Mouse (Mus musculus): Measurements from ENCODE around the gene Mrps27.
A peak's percentile ranks its signal among the peaks of the same experiment; 100 is the strongest.

Mrps27 gene

DNA sequence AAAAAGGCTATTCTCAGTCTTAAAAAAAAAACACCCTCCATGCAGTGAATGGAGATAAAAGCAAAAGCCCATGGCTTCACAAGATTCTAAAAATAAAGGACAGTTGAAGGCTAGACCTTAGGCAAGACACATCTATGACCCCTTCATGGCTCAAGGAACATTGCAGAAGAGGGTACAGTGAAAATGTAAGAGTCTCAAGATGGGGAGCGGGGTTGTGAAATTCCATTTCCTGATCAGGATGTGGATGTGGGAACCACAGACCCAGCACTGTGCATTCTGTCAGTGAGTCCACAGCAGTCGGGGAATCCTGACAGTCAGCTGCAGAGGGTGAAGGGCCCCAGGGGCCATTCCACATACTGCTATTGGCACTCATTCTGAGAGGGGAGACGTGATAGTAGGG lies 48.5 kb downstream of the Mrps27 start:
- no peak for DNase-seq

DNA sequence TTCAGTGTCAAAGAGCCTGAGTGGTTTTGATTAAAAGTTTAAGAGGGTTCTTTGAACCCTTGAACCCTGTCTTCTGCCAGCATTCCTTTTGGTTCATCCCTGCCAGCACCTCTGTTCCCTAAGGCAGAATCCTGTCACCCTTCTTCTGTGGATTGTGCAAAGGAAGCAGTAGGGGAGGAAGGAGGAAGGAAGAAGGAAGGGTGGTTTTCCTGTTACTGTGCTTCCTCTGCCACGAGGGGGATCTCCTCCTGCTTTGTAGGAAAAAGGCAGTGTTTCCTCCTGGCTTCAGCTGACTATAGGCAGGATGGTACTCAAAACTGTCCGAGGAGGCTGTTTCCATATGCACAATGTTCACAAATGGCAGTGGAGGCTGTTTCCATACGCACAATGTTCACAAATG lies 50.1 kb downstream of the Mrps27 start:
- DNase-seq, result no peak

DNA sequence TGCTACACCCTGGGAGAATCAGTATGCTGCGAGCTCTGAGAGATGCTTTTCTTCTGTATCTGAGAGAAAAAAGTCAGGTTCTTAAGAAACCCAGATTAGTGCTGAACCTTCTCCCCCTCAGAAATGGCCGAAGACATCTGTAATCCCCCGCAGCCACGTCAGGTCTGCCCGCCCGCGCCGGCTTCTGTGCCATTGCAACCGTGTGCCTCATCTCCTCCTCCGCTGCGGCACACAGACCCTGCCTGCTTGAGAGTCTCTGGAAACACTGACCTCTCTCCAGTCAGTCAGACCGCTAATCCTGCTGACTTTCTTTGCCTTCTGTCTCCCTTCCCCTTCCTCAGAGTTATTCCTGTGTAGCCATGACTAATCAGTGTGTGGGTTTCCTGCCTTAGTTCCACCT lies 50.9 kb downstream of the Mrps27 start:
- no peak for DNase-seq

DNA sequence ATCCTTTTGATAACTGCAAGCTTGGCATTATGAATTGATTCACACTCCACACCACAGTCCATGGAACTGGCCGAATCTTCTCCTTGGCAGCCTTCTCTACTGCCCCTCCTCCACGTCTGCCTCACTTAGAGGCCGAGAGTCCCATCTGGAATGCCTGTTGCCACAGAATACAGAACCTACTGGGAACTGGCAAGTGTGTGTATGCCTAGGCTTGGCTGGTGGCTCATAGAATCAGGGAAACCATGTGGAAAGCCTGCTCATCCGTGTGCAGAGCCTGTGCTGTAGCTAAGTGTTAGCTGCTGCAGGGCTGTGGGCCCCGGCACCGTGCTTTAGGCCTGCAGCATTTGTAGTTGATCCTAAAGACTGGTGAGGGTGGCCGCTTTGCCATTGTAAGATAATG lies 52.6 kb downstream of the Mrps27 start:
- no peak for DNase-seq

DNA sequence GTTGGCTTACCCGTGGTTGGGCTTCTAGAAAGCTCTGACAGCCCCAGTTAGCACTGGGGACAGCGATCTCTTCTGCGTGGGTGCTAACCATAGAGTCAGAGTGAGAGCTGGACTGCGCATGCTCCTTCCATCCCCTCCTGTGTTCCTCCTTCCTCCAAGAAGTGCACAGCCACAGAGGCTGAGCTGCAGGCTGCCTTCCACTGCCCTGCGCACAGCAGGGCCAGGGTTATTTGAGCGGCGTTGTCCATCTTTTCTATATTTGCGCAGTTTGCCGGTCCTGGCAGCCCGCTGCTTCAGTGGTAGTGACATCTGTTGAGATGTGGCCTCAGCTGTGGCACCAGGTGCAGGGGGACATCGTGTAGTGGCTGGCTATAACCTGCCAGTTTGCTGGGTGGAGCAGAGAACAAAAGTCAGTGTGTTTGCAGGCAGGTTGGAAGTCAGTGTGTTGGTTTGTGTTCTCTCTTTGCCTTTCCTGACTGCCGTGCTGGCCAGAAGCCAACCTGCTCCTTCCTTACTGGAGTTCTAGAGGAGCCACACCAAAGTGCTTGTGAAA lies 53.6 kb downstream of the Mrps27 start:
- DNase-seq, result no peak

DNA sequence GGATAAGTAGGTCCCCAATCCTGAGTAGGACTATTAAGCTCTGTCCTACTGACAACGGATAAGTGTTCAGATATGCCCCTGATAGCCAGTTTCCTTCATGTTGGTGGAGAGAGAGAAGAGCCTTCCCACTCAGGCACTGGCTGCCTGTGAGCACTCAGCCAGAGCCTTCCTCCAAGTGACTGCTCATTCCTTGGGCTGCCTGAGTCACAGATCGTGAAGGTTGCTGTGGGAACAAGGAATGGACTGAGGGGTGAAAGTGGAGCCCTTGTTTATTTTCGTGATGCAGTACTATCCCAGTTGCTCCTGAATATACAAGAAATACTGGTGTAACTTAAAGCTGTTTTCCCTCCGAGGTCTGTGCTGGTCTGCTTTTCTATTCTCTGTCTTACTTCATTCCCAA lies 54.8 kb downstream of the Mrps27 start:
- no peak for DNase-seq

DNA sequence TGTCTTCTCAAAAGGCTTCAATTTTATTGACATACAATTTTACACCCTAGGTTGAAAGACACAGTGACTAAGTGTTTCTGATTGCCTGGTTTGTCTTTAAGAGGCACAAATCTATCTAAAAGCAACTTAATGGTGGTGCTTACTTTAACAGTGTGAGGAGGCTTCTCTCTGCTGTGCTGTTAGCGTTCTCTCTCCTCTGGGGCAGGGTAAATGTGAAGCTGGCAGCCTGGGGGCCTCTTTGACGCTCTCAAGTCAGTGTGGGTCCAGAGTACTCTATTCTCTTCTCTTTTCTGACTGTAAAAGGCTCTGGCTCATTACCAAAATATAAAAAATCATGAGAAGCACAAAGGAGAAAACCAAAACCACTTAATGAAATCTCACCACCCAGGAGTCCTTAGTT lies 64.6 kb downstream of the Mrps27 start:
- no peak for DNase-seq

DNA sequence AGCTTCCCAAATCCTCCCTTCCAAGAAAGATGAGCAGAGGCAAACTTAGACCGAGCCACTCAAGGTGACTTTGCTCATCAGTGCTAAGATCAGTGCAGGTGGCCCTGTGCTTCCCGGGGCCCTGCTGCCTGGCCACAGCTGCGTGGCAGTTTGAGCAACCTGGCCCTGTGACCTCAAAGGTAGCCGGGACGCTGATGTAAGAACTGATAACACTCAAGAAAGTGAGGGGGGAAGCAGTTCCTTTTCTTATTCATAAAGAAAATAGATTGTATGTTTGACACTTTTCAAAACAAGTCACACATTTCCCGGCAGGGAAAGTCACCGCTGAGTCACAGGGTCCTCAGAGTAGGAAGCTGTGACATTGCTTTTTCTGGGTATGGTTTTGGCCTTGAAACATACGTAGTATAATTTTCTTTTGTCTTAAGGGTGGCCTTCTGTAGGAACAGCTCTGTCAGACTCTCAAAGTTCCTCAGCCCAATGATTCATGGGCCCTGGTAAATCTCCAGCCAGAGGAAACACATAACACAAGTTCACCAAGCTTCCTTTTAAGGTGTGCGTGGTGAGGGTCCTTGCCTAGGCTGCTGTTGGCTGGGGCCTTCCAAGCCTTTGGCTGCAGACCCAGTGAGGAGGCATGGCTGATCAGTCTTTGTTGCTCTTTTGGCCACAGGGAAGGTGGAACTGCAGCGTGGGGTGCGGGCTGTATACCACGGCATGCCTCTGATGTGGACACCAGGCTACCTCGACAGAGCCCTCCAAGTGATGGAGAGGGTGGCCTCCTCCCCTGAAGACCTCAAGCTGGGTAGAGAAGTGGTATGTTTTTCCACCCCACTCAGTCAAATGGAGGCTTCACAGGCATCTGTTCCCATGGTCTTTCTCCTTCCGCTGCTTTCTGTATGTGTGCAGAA lies 66.3 kb downstream of the Mrps27 start:
- DNase-seq, result peak; percentile 28

DNA sequence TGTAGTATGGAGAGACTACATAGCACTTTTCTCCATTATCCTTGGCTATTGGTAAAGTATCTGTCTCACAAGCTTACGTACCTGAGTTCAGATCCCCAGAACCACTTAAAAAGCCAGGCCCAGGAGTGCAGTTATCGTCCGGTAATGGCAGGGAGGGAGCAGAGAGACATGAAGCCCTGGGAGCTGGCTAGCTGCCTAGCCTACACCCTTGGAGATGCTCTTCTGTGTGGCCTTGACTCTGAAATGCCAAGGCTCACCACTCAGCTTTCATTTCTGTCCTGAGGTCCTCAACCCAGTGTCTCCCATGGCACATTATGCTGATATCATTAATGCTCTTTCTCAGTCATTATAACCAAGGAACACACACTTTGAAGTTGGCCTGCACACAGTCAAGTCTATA lies 67.2 kb downstream of the Mrps27 start:
- no peak for DNase-seq

DNA sequence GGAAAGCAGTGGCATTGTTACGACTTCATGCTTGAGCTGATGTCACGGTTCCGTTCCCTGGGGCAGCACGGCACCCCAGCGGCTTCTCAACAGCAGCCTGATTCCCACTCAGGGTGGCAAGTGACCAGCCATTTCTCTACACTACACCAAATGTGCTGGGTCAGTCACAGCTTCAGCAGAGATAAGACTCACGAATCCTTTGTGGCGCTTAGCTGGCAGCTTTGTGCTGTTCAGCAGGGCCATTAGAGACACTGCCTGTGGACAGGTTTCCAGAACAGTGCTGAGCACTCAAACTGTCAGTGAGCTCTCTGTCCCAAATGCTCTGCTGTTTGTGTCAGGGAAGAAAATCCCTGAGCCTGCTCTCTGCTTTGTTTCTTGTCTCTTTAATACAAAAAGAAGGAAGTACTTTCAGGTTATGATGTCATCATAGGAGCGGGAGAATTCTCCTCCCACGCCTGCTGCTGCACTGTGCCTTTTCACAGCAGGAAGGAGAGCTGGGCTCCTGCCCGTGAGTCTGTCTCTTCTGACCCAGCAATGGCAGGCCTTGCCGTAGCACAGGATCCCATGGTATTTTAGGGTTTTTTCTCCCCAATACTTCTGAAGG lies 68.0 kb downstream of the Mrps27 start:
- DNase-seq, result peak; percentile 21

DNA sequence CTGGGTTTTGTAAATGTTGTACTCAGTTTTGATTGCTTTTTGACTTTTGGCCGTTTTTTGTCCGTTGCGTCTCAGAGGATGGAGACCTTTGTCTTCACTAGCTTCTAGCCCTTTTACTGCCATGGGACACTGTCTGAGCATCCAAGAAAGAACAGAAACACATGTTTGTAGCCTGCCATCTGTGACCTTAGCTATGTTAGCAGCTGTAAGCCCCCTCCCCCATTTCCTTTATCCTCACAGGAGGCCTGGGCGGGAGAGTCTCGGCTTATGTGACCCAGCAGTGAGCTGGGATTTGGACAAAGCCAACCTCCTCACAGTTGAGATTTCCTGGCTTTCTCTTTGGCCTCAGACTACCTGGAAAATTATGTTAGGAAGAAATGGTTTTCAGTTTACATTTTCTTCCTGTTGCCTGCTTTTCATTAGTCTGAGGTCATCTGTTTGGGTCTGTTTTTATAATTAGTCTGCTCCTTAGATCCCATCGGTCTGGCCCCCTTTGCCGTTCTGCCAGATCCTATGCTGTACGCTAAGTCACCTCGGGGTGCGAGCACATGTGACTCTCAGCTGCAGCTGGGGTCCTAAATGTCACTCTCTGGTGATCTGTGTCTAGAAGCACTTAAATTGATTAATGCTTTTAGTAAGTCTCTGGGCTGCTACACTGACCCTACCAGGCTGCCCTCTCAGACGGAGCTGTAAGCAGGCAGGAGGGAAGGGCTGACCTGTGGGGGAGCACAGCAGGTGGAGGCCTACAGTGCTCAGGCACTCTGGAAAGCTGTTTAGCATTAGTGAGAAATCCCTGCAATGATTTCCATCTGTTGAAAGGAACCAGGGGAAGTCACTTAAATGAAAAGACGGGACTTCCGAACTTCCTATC lies 69.1 kb downstream of the Mrps27 start:
- DNase-seq, result no peak

DNA sequence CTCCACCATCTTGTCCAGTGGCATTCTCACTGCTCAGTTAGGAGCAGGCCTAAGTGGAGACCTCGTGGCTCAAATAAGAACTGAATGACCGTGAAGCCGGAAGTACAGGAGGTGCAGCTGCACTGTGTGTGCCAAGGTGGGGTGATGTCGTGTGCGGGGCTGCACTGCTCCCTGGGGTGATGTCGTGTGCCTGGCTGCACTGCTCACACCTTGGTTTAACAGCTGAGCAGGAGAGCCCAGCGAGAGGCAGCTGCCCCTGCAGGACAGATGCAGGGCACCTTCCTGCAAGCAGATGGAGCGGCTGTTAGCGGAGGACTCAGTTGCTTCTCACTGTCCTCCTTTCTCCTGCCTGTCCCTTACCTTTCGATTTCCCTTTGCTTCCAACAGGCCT lies 69.8 kb downstream of the Mrps27 start:
- no peak for DNase-seq

DNA sequence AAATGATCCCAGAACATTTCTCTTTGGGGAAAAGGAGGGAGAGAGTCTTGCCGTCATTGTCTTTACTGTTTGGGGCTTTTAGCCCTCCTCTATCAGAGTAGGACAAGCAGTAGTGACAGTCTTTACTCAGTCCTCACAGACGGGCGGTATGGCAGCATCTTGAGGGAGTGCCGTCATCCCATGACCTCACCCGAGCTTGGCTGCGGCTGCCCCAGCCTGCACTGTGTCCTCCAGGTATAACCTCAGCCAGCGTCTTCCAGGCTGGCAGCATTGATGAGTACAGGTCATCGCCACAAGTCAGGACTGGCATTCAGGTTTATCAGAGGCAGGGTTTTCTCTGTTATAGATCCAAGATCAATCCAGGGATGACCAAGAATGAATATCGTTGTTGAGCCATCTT lies 72.0 kb downstream of the Mrps27 start:
- DNase-seq, result no peak

DNA sequence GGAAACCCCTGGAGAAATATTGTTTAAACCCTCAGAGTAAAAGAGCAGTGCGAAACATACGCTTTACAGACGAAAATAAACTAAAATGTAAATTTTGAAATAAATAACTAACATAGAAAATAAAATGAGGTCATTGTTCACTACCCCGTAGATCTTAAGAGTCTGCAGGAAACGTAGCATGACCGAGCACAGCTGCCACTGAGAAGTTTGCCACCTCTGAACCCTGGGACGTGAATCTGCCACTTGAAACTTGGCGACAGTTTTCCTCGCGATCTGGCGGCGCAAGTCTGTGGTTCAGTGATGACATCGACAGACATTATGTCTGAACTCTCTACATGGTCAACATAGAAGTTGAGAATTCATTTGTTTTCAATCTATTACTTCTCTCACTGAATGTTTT lies 79.0 kb downstream of the Mrps27 start:
- no peak for DNase-seq

DNA sequence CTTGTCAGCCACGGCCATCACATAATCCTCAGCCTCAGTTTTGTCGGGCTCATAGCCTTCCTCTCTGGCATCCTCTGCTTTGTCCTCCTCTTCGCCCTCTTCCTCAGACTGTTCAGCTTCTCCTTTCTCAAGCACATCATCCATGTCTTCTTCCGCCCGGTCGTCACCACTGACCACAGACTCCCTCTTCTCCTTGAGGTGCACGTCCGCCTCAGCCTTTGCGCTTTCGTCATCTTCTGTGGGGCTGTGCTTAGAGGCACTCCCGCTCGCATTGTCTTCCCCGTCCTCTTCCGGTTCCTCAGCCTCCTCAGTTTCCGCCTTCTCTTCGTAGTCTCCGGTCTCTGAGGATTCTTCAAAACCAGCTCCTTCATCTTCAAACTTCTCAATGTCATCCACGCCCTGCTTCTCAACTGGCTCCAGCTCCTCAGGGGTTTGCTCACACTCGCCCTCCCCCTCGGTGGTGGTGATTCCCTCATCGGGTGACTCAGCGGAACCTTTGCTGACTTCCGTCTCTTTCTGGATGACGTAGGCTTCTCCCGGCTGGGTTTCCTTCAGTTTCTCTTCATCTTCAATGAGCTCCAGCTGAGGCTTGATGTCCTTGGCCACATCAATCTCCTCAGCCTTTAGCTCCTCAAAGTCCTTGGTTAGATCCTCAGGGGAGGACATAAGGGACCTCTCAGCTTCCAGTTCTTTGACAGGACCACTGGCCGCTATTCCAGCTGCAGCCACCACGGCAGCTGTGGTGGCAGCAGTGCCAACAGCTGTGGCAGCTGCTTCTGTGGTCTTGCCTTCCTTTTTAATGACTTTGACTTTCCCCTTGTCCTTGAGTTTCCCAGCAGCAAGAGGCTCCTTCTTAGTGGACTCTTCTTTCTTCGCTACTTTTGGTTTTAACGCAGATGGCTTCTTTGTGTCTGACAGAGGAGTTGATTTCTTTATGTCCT lies 88.8 kb downstream of the Mrps27 start:
- DNase-seq, result no peak

DNA sequence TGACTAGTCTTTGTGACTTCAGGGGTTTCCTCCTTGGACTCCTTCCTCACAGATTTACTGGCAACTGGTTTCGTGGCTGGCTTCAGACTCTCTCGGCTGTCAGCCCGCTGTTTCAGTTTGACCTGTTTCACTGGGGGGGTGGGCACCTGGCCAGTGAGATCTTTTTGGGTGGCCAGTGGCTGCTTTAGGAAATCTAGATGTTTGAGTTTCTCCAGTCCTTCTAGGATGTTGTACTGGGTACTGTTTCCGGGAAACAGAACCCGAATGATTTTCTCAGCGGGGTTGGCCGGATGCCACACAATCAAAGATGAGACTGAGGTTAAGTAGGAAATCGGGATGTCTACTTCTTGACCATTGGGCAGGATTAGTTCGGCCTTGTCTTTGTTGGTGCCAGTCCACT lies 89.9 kb downstream of the Mrps27 start:
- DNase-seq, result no peak

DNA sequence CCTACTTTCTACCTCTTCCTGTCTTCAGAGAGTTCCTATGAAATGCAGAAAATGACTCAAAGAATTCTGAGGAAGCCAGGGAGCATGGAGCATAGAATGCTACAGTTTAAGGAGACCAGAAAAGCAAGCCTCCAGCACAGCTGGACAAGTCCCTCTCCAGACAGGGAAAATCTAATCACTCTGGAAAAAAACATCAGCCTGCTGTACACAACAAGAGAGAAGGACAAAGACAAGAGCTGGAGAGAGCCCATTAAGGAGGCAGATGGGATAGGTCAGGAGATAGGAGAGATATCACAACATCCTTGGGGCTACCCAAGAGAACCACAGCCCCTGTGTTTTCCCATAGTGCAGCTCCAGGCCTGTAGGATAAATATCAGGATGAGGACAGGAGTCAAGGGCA lies 92.5 kb downstream of the Mrps27 start:
- no peak for DNase-seq

DNA sequence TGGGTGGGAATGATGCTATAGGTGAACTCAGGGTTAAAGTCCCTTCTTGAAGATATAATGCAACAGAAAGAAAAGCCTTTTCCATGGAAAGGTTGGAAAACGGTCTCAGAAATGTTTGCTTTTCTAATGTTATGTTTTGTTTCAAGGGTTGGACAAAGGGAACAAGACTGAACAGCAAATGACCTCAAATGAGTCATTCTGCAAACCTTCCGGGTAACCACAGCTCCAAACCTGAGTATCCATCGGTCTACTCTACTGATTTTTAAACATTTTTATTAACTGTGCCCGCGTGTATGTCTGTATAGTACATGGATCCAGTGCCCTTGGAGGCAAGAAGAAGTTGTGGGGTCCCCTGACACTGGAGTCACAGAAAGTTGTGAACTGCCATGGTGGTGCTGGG lies 94.8 kb downstream of the Mrps27 start:
- no peak for DNase-seq

DNA sequence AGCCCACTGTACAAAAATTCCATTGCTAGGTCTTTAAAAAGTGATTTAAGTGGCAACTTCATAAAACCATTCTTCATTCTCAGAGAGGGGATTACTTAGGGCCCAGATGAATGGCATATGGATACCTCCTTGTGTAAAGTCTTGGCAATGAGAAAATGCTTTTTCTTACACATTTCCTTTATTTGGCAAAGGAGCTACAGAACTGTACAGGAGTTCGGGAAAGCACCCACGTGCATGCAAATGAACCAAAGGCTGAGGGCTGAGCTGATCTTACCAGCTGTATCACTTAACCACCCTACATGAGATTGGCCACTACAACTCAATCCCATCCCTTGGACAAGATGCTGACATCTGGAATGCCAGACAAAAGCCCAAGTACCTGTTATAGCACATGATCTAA lies 95.6 kb downstream of the Mrps27 start:
- DNase-seq, result no peak

DNA sequence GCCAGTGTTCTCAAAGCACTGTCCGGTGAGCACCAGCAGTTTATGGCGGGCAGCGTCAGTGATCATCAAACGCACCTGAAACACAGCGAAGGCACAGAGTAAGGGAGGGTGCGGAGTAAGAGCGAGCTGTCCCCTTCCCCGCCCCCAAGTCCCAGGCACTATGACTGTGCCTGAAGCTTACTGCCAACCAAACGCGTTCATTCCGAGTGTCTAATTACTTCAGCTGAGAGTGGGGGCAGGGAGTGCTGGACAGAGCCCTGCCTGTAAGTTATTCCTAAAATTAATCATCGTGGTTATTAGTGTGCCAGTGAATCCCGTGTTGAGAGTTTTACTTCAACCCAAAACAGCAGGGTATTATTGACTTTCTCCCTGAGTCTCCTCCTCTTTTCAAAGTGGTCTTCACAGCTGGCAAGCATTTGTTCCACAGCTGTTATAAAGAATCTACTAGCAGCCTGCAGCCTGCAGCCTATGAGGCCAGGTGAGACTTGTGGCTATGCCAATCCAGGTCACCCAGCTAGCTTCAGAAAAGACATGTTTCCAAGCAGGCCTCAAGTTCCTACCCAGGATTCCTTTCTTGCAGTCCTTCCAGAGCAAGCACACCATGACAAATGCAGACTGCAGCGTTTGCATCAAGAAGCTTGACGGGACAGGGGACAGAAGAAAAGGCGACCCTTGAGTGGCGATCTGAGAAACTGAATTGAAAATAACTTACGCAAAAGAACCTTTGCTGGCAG lies 97.3 kb downstream of the Mrps27 start:
- DNase-seq, result no peak

DNA sequence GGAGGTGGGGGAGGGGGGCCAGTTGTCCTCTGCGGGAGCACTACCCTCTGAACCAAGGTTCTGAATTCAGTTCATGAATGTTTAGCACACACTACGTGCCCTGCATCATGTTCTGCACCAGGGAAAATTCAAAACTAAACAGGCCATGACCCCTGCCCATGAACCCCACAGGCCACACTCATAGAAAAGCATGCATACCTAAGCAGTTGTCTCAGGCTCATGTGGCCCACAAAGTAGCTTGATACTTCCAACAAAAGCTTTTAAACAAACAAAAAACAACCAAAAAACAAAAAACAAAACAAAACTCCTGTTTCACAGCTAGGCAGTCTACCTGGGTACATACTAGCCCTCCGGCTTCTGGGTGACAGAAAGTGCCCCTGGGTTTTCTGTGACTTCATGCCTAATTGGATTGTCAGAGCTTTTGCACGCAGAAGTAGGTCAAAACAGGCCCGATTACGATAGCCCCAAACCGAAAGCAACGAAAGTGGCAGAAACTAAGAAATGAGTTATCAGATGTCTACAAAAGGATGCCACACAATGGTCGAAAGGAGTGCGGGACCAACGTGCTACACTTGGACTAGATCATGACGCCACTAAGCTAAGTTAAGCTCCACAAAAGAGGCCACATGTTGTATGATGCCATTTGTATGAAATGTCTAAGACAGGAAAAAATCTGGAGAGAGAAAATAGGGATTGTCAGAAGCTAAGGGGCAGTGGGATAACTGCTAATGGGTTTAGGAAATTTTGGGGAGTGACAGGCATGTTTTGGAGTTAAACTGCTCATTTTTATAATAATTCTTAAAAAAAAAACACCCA lies 98.1 kb downstream of the Mrps27 start:
- DNase-seq, result no peak
